Mouse (Mus musculus) neural tube, embryonic 12.5 days (tissue): Measurements from ENCODE around the gene Irf7. TPM values are rescaled to one million over a fixed set of nuclear protein-coding genes. Genes with fewer than 3 reads are reported as not detected.

Experiments
- ATAC-seq: fragments of 200-750 bp; cut with Nextera tagmentation; 2 replicates; pipeline ENCODE4 v1.8.0; 2017; ENCODE audit warnings: low read depth, mild to moderate bottlenecking, moderate TSS enrichment, moderate library complexity; ENCODE audit not compliant: low FRiP score
- H3K27ac ChIP-seq: fragments of 300-500 bp; sonication (generic); 2 replicates; pipeline ENCODE4 v1.5.1; 2016
- H3K27me3 ChIP-seq: fragments of 300-500 bp; sonication (generic); replicated peaks from 2 replicates; pipeline ENCODE4 v1.6.1; 2016; ENCODE audit warnings: mild to moderate bottlenecking
- H3K36me3 ChIP-seq: fragments of 300-500 bp; sonication (generic); 2 replicates; pipeline ENCODE4 v1.6.1; 2016; ENCODE audit warnings: mild to moderate bottlenecking
- H3K4me1 ChIP-seq: fragments of 300-500 bp; sonication (generic); 2 replicates; pipeline ENCODE4 v1.6.1; 2016
- H3K4me2 ChIP-seq: fragments of 300-500 bp; sonication (generic); replicated peaks from 2 replicates; pipeline ENCODE4 v1.6.1; 2016; ENCODE audit warnings: mild to moderate bottlenecking
- H3K4me3 ChIP-seq: fragments of 300-500 bp; sonication (generic); 2 replicates; pipeline ENCODE4 v1.5.1; 2016
- H3K9ac ChIP-seq: fragments of 300-500 bp; sonication (generic); 2 replicates; pipeline ENCODE4 v1.6.1; 2016; ENCODE audit warnings: mild to moderate bottlenecking
- H3K9me3 ChIP-seq: fragments of 300-500 bp; sonication (generic); 2 replicates; pipeline ENCODE4 v1.6.1; 2016; ENCODE audit warnings: mild to moderate bottlenecking
- WGBS: fragments of 180-500 bp; shearing (Covaris S2); methylation state at CpG from one replicate; pipeline ENCODE4 v1.1.7; 2016; 5-methylcytosine and 5-hydroxymethylcytosine counted together
- microRNA counts: library from miRNA; unstranded; fragments of <30 nt; microRNA quantifications from one replicate; lab custom pipeline; 2017
- microRNA-seq: library from miRNA; unstranded; fragments of <30 nt; microRNA quantifications from one replicate; pipeline ENCODE4, GENCODE M21; 2017
- polyA plus RNA-seq: library from polyadenylated mRNA; unstranded; fragments of >200 nt; fragmentation: Nextera tagmentation; extraction: Ambion mirVana; gene quantifications from 2 replicates; pipeline ENCODE4 v1.2.1, GENCODE M21; 2016

Gene Irf7
- polyA plus RNA-seq, 1 experiment from 2014 or later, result 1.0 TPM

DNA sequence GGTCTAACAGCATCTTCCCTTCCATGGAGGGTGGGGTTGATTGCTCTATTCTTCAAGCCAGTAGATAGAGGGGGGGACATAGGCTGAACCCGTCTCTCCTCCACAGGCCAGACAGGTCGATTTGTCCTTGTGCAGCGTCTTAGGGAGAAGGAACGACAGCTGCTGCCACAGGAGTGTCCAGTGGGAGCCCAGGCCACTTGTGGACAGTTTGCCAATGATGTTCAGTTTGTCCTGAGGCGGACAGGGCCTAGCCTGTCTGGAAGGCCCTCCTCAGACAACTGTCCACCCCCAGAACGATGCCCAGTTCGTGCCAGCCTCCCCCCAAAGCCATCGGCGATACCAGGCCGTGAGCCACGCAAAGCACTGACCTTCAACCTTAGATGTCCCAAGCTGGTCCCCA, 49.4 kb downstream of the Irf7 start:
- WGBS, result 93% methylated on average over 11 of the region's 11 CpGs
- Histone ChIP-seq H3K9ac (peak overlapping the region; percentile 71; the same call in 1 of the 2 replicates), H3K4me3 (no peak overlapping the region; the same call in 1 of the 2 replicates), H3K27me3 (no peaks in the 10 kb centered on the region), H3K36me3 (peaks cover 17% of the 10 kb centered on the region), H3K4me1 (peaks cover 41% of the 10 kb centered on the region), H3K9me3 (no peaks in the 10 kb centered on the region), H3K4me2 (peak overlapping the region; percentile 95), H3K27ac (no peak overlapping the region)
- no peak for ATAC-seq

DNA sequence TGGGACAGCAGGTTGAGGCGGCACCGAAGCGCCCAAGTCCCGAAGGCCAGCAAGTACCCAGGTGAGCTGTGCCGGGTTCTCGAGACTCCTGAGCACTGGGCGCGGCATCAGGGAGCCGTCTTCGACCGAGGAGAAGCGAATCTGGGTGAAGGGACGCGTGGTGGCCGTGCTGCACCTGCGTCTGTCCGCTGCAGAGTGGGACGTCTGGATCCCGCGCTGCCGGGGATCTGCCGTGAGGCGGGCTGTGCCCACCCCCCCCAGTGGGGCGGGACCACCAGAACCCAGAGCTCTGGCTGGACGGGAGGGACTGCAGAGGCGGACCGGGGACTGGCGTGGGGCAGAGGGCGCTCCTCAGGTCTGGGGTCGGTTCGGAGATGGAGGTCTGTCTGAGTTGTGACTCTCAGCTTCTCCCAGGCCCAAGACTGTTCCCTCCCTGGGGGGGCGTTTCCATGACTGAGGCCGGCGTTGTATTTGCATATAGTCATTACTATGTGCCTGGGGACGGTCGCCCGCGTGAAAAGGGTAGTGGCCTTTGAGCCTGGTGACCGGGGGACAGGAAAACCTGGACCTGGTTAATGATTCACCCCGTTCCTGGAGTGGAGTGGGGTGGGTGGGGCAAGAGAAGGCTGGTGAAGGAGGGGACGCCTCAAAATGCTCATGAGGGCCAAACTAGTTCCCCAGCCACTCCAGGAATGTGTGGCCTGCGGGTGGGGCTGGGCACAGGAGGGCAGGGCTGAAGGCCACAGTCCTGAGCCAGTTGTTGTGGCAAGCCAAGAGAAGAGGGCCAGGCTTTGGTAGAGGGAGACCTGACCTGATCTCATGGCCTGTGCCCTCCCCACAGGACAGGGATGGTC, 50.2 kb downstream of the Irf7 start:
- Histone ChIP-seq H3K4me3 (peak overlapping the region; percentile 76), H3K27ac (peak overlapping the region; percentile 53; the same call in 1 of the 2 replicates), H3K9me3 (no peaks in the 10 kb centered on the region), H3K9ac (peak overlapping the region; percentile 71), H3K36me3 (peaks cover 17% of the 10 kb centered on the region), H3K4me2 (peak overlapping the region; percentile 95), H3K27me3 (no peaks in the 10 kb centered on the region), H3K4me1 (peaks cover 37% of the 10 kb centered on the region)
- WGBS, result under 1% methylated on average over 42 of the region's 42 CpGs
- peak; percentile 69 for ATAC-seq

DNA sequence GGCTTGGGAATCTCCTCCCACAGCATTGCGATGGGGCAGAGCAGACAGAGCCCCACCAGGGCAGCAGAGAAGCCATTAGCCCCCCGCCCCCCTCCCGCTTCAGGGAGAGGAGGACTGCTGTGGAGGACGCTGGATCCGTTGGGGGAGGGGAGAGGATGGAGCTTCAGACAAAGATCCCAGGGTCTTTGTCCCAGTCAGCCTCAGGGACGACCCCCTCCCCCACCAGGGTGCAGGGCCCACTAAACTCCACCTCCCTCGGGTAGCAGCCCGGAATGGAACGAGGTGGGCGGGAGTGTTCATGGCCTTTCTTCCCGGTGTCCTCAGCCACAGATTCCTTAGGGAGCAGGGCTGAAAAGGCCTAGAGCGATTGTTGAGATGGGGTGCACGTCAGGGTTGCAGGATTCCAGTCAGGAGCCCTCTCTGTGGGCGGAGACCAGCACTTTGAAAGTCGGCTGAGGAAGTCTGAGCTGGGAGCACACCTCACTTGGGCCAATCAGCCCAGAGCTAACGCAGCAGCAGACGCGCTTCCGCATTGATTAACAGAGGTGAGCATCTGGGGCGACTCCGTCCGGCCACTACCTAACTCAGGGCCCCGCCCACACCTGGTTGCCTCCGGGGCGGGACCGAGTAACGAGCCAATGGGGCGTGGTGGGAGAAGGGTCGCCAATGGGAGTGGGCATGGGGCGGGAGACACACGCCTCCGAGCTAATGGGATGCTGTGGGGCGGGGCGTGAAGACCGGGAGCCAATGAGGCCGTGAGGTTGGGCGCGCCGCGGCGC, 51.0 kb downstream of the Irf7 start, which contains the start of gene Rassf7:
Gene Rassf7 (plus strand): TSS at position 760 of the 779 bp plus-strand sequence.
- Histone ChIP-seq H3K27ac (peak within 1 kb of the TSS; percentile 89), H3K9me3 (no peaks in the 10 kb centered on the region), H3K36me3 (peaks cover 17% of the 10 kb centered on the region), H3K4me2 (peak within 1 kb of the TSS; percentile 95), H3K27me3 (no peaks in the 10 kb centered on the region), H3K4me1 (peaks cover 32% of the 10 kb centered on the region), H3K9ac (peak within 1 kb of the TSS; percentile 71), H3K4me3 (peak within 1 kb of the TSS; percentile 76)
- under 1% methylated on average over 41 of the region's 41 CpGs for WGBS
- peak; percentile 96 for ATAC-seq

DNA sequence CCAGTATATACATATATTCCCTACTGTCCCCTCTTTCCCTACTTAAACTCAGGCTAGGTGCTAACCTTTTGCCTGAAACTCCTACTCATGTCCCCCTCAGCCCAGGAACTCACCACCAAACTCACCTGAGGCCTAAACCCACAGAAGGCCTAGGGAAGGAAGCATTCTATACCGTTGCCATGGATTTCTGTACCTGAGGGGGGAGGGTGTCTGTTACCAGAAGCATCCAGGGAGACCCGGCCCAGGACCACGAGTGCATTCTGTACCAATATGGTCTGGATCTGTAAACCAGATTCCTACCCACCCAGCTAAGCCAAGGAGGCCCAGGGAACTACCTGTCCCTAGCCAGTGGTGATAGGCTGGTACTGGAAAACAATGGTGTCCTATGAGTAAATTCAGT, 52.0 kb downstream of the Irf7 start:
- Histone ChIP-seq H3K4me3 (no peak overlapping the region), H3K9me3 (no peaks in the 10 kb centered on the region), H3K27ac (no peak overlapping the region; the same call in 1 of the 2 replicates), H3K36me3 (peaks cover 17% of the 10 kb centered on the region), H3K4me1 (peaks cover 32% of the 10 kb centered on the region), H3K4me2 (peak overlapping the region; percentile 95), H3K27me3 (no peaks in the 10 kb centered on the region), H3K9ac (no peak overlapping the region)
- 72% methylated on average over 3 of the region's 3 CpGs for WGBS
- ATAC-seq, result no peak

DNA sequence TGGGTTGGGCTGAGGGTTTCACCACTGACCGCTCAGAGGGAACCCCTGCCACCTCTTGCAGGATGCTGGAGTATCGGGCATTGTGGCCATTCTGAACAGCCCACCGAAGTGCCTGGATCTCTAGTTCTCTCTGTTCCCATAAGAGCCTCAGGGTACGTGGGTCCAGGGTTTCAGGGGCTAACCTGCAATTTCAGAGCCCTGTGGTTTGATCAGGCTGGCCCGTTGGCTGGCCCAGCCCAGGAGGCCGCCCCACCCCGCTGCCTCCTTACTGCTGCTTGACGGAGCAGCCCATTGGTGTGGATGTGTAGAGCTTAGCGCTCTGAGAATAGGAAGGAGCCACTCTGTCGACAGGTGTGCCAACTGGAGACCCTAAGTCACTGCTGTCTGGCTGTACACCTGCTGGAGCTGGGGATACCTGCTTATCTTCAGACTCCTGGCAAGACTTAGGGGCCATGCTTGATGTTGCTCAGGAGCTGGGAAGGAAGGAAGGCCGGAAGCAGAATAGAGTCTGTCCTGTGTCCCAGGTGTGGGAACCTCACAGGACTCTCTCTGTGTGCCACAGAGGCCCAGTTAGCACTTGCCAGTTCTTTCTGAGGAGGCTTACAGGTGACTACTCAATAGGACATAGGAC, 52.6 kb downstream of the Irf7 start, which contains the start of gene Lmntd2:
Gene Lmntd2 (minus strand): TSS at position 476 of the 631 bp plus-strand sequence.
- H3K27ac ChIP-seq, result peak within 1 kb of the TSS; percentile 89
- no peak for ATAC-seq
- peak within 1 kb of the TSS; percentile 95 for H3K4me2 ChIP-seq
- peak within 1 kb of the TSS; percentile 71 for H3K9ac ChIP-seq
- peak within 1 kb of the TSS; percentile 76 for H3K4me3 ChIP-seq
- WGBS, result 95% methylated on average over 11 of the region's 11 CpGs
- H3K27me3 ChIP-seq, result no peaks in the 10 kb centered on the region
- peaks cover 17% of the 10 kb centered on the region for H3K36me3 ChIP-seq
- H3K9me3 ChIP-seq, result no peaks in the 10 kb centered on the region
- H3K4me1 ChIP-seq, result peaks cover 32% of the 10 kb centered on the region

DNA sequence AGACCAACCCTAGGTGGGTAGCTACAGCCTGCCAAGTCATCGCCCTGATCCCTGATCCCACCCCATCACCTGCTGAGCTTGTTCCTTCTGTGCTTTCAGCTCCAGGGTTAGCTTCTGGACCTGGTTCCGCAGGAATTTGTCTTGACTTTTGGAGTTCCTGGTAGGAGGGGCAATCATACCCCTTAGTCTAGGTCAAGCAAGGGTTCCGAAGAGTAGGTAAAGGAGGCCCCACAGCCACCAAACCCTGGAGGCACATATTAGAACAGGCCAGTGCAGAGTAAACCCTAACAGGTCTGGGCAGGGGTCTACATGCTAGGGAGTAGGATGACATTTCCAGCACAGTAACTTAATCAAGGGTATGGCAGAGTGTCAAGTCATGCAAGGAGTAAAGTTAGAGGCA, 53.1 kb downstream of the Irf7 start:
- H3K36me3 ChIP-seq, result peaks cover 11% of the 10 kb centered on the region
- H3K4me3 ChIP-seq, result no peak overlapping the region
- H3K4me2 ChIP-seq, result no peak overlapping the region
- H3K9ac ChIP-seq, result no peak overlapping the region
- no peaks in the 10 kb centered on the region for H3K27me3 ChIP-seq
- ATAC-seq, result no peak
- H3K27ac ChIP-seq, result no peak overlapping the region
- no peaks in the 10 kb centered on the region for H3K9me3 ChIP-seq
- WGBS, result 85% methylated on average over 3 of the region's 3 CpGs
- peaks cover 32% of the 10 kb centered on the region for H3K4me1 ChIP-seq

MicroRNAs within 50 kb of the gene (microRNA counts, 519-probe panel; counts per million panel counts)
- microRNA mmu-miR-210 (lab: Ali Mortazavi, UCI), result 5,225 counts per million, percentile 85 among the panel's probes with 10 or more counts

Small RNA genes lying within 50 kb of the gene (microRNA-seq; reads per million reads assigned to microRNA genes)
- 329 reads per million, percentile 67 among the genes with 10 or more reads in this experiment for gene Mir210

Other genes starting within 250 kb of the Irf7 start
- 0.42 and 0.54 TPM in 2 replicates for gene Ifitm6, start 248.6 kb downstream of the Irf7 start, polyA plus RNA-seq
- not detected in 2 replicates for gene Gm17387, start 237.3 kb downstream of the Irf7 start, polyA plus RNA-seq
- 40.8 and 41.5 TPM in 2 replicates for gene B4galnt4, start 205.4 kb downstream of the Irf7 start, polyA plus RNA-seq
- 1.6 and 3.1 TPM in 2 replicates for gene Pkp3, start 188.3 kb downstream of the Irf7 start, polyA plus RNA-seq
- gene Sigirr, start 165.9 kb downstream of the Irf7 start, polyA plus RNA-seq, result 1.6 and 2.3 TPM in 2 replicates
- gene Ano9, start 148.7 kb downstream of the Irf7 start, polyA plus RNA-seq, result 0.22 TPM in 1 of 2 replicates, not detected in the other
- gene Ptdss2, start 144.1 kb downstream of the Irf7 start, polyA plus RNA-seq, result 74.7 and 79.8 TPM in 2 replicates
- 56.9 and 60.9 TPM in 2 replicates for gene Rnh1, start 93.6 kb downstream of the Irf7 start, polyA plus RNA-seq
- 114 and 121 TPM in 2 replicates for gene Hras, start 72.5 kb downstream of the Irf7 start, polyA plus RNA-seq
- gene Lrrc56, start 72.3 kb downstream of the Irf7 start, polyA plus RNA-seq, result 11.2 TPM in 2 replicates
- 2.5 and 3.8 TPM in 2 replicates for gene Lmntd2, start 52.4 kb downstream of the Irf7 start, polyA plus RNA-seq
- gene Rassf7, start 50.6 kb downstream of the Irf7 start, polyA plus RNA-seq, result 37.1 and 38.7 TPM in 2 replicates
- 88.0 and 92.7 TPM in 2 replicates for gene Phrf1, start 37.7 kb downstream of the Irf7 start, polyA plus RNA-seq
- not detected in 2 replicates for gene Cdhr5, start 10.3 kb upstream of the Irf7 start, polyA plus RNA-seq
- gene Sct, start 12.7 kb upstream of the Irf7 start, polyA plus RNA-seq, result 4.5 and 7.1 TPM in 2 replicates
- gene Drd4, start 25.5 kb upstream of the Irf7 start, polyA plus RNA-seq, result 0.82 and 0.94 TPM in 2 replicates
- gene Deaf1, start 61.2 kb upstream of the Irf7 start, polyA plus RNA-seq, result 98.9 and 108 TPM in 2 replicates
- 60.9 and 62.5 TPM in 2 replicates for gene Tmem80, start 61.3 kb upstream of the Irf7 start, polyA plus RNA-seq
- 1.0 and 1.1 TPM in 2 replicates for gene Eps8l2, start 72.4 kb upstream of the Irf7 start, polyA plus RNA-seq
- gene Taldo1, start 125.7 kb upstream of the Irf7 start, polyA plus RNA-seq, result 366 and 377 TPM in 2 replicates
- 50.5 and 51.5 TPM in 2 replicates for gene Gatd1, start 147.7 kb upstream of the Irf7 start, polyA plus RNA-seq
- gene Cend1, start 163.0 kb upstream of the Irf7 start, polyA plus RNA-seq, result 44.4 and 55.1 TPM in 2 replicates
- gene Slc25a22, start 171.4 kb upstream of the Irf7 start, polyA plus RNA-seq, result 57.6 and 57.7 TPM in 2 replicates
- 8.4 and 9.8 TPM in 2 replicates for gene Pidd1, start 177.5 kb upstream of the Irf7 start, polyA plus RNA-seq
- gene Rplp2, start 180.9 kb upstream of the Irf7 start, polyA plus RNA-seq, result 803 and 881 TPM in 2 replicates
- gene Pnpla2, start 188.7 kb upstream of the Irf7 start, polyA plus RNA-seq, result 15.8 and 16.5 TPM in 2 replicates
- gene Cracr2b, start 194.6 kb upstream of the Irf7 start, polyA plus RNA-seq, result 6.7 and 7.6 TPM in 2 replicates
- 20.6 and 22.7 TPM in 2 replicates for gene Cd151, start 200.9 kb upstream of the Irf7 start, polyA plus RNA-seq
- 73.5 and 80.6 TPM in 2 replicates for gene Polr2l, start 208.7 kb upstream of the Irf7 start, polyA plus RNA-seq
- 34.2 and 37.1 TPM in 2 replicates for gene Tspan4, start 208.8 kb upstream of the Irf7 start, polyA plus RNA-seq